Mouse (Mus musculus) lung, postnatal 0 days (tissue): ENCODE results near the gene Zfp385c. TPM values are rescaled to one million over a fixed set of nuclear protein-coding genes. Genes with fewer than 3 reads are reported as not detected.
"Not testable (repeated sequence)": the region's sequence is repeated elsewhere in the genome, so short reads cannot be mapped to it uniquely, and the experiment has no call there.

Source experiments
- ATAC-seq: fragments of 200-750 bp; cut with Nextera tagmentation; 2 replicates; pipeline ENCODE4 v1.8.0; 2017; ENCODE audit warnings: moderate library complexity
- DNase-seq: peaks from one replicate; pipeline ENCODE4 v3.0.0-alpha.2; 2016; ENCODE audit warnings: low spot score
- H3K27ac ChIP-seq: fragments of 300-500 bp; sonication (generic); 2 replicates; pipeline ENCODE4 v1.5.1; 2014; ENCODE audit warnings: antibody characterized with exemption, mild to moderate bottlenecking, low read length, mixed read lengths
- H3K27me3 ChIP-seq: fragments of 300-500 bp; sonication (generic); replicated peaks from 2 replicates; pipeline ENCODE4 v1.6.1; 2014; ENCODE audit warnings: low read length, mixed read lengths; ENCODE audit not compliant: insufficient read depth
- H3K36me3 ChIP-seq: fragments of 300-500 bp; sonication (generic); 2 replicates; pipeline ENCODE4 v1.6.1; 2014; ENCODE audit warnings: low read length, mixed read lengths; ENCODE audit not compliant: insufficient read depth
- H3K4me1 ChIP-seq: fragments of 300-500 bp; sonication (generic); 2 replicates; pipeline ENCODE4 v1.6.1; 2014; ENCODE audit warnings: antibody characterized with exemption, low read depth, low read length, mixed read lengths; ENCODE audit not compliant: insufficient read depth
- H3K4me2 ChIP-seq: fragments of 300-500 bp; sonication (generic); replicated peaks from 2 replicates; pipeline ENCODE4 v1.6.1; 2014; ENCODE audit warnings: low read depth, mild to moderate bottlenecking, low read length, moderate library complexity, mixed read lengths
- H3K4me3 ChIP-seq: fragments of 300-500 bp; sonication (generic); 2 replicates; pipeline ENCODE4 v1.5.1; 2014; ENCODE audit warnings: low read depth, low read length
- H3K9ac ChIP-seq: fragments of 300-500 bp; sonication (generic); replicated peaks from 2 replicates; pipeline ENCODE4 v1.6.1; 2014; ENCODE audit warnings: low read depth, mild to moderate bottlenecking
- H3K9me3 ChIP-seq: fragments of 300-500 bp; sonication (generic); 2 replicates; pipeline ENCODE4 v1.6.1; 2016; ENCODE audit warnings: low read length, mixed read lengths
- CTCF ChIP-seq: IDR thresholded peaks from 2 replicates; pipeline ENCODE4 v1.5.1; 2016; ENCODE audit warnings: antibody characterized with exemption, mild to moderate bottlenecking
- EP300 ChIP-seq: IDR thresholded peaks from 2 replicates; pipeline ENCODE4 v1.6.1; 2016; ENCODE audit warnings: antibody characterized with exemption, mild to moderate bottlenecking, control low read depth
- WGBS: fragments of 180-500 bp; shearing (Covaris S2); extraction: QIAGEN DNeasy Blood & Tissue Kit; methylation state at CpG from one replicate; pipeline ENCODE4 v1.1.7; 2014; 5-methylcytosine and 5-hydroxymethylcytosine counted together
- polyA plus RNA-seq: library from polyadenylated mRNA; unstranded; fragments of >200 nt; fragmentation: Nextera tagmentation; extraction: Ambion mirVana; gene quantifications from 2 replicates; pipeline ENCODE4 v1.2.1, GENCODE M21; 2015

The Zfp385c gene
- polyA plus RNA-seq, 1 experiment from 2014 or later = not detected

- Histone ChIP-seq H3K4me1 (no peaks in the 10 kb centered on the region), H3K9me3 (no peaks in the 10 kb centered on the region), H3K27ac (no peak overlapping the region), H3K9ac (no peak overlapping the region), H3K36me3 (peaks cover 61% of the 10 kb centered on the region), H3K4me3 (no peak overlapping the region), H3K4me2 (no peak overlapping the region), H3K27me3 (no peaks in the 10 kb centered on the region)
- no peak for ATAC-seq
- 92% methylated on average over 7 of the region's 7 CpGs for WGBS
- TF ChIP-seq EP300 (no peak), CTCF (no peak)
- DNase-seq = no peak
These were observed 107.7 kb downstream of the Zfp385c start for GRCm38 (mm10) chr11:100584561-100584961.

- WGBS = 79% methylated on average over 2 of the region's 2 CpGs
- H3K4me2 ChIP-seq = no peak overlapping the region
These were observed 109.4 kb downstream of the Zfp385c start for GRCm38 (mm10) chr11:100582836-100583235.

DNA sequence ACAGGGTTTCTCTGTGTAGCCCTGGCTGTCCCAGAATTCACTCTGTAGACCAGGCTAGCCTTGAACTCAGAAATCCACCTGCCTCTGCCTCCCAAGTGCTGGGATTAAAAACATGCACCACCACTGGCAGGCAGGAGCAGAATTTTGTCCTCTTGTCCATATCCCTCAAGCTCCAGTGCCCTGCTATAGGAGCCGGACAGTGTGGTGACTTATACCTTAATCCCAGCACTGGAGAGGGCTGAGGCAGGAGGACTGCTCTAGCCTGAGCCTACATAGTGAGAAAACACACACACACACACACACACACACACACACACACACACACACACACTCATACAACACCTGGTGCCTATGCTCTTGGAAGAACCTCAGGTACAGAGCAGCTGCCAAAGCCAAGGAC is 109.8 kb downstream of the Zfp385c start:
- H3K9me3 ChIP-seq, H3K9ac ChIP-seq, H3K4me3 ChIP-seq, H3K4me2 ChIP-seq, DNase-seq, H3K27me3 ChIP-seq, H3K4me1 ChIP-seq, H3K27ac ChIP-seq, ATAC-seq: not testable (repeated sequence)
- peaks cover 44% of the 10 kb centered on the region for H3K36me3 ChIP-seq
- WGBS = 89% methylated on average over 1 of the region's 1 CpGs

More at GRCm38 (mm10) chr11:100582836-100583235, 109.4 kb downstream of the Zfp385c start:
- Histone ChIP-seq H3K27me3 (no peaks in the 10 kb centered on the region), H3K36me3 (peaks cover 49% of the 10 kb centered on the region), H3K4me3 (no peak overlapping the region), H3K27ac (no peak overlapping the region), H3K4me1 (no peaks in the 10 kb centered on the region), H3K9me3 (no peaks in the 10 kb centered on the region), H3K9ac (no peak overlapping the region)
- no peak for TF ChIP-seq CTCF
- no peak for TF ChIP-seq EP300
- ATAC-seq (no peak), DNase-seq (no peak)

DNA sequence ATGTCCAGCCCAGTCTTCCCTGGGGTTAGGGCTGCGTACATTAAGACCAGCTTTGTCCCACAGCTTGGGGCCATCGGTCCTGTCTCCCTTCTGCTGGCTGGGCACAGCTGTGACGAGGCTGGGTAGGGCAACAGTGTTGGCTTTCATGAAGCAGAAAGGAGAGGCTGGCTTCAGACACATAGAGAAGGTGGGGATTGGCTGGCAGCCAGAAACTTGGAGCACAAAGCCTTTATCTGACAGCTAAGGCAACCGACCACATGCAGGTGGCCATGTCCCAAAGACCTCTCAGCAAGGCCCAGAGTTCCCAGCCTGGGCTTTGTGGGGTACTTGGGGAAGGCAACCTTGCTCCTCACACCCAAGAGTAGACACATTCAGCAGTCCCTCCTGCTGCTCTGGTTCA is 110.5 kb downstream of the Zfp385c start:
- no peak for DNase-seq
- Histone ChIP-seq H3K4me2 (no peak overlapping the region), H3K27ac (no peak overlapping the region), H3K9me3 (no peaks in the 10 kb centered on the region), H3K27me3 (no peaks in the 10 kb centered on the region), H3K4me1 (no peaks in the 10 kb centered on the region), H3K36me3 (peaks cover 39% of the 10 kb centered on the region), H3K9ac (no peak overlapping the region), H3K4me3 (no peak overlapping the region)
- TF ChIP-seq CTCF (no peak), EP300 (no peak)
- 56% methylated on average over 4 of the region's 4 CpGs for WGBS
- no peak for ATAC-seq

GRCm38 (mm10) chr11:100580275-100580674 is 112.0 kb downstream of the Zfp385c start:
- TF ChIP-seq EP300 (no peak), CTCF (no peak)
- Histone ChIP-seq H3K9ac (no peak overlapping the region), H3K9me3 (no peaks in the 10 kb centered on the region), H3K36me3 (peaks cover 25% of the 10 kb centered on the region), H3K4me1 (no peaks in the 10 kb centered on the region), H3K27ac (no peak overlapping the region), H3K4me2 (no peak overlapping the region), H3K27me3 (no peaks in the 10 kb centered on the region), H3K4me3 (no peak overlapping the region)
- ATAC-seq (no peak), DNase-seq (no peak)
- 87% methylated on average over 13 of the region's 13 CpGs for WGBS

GRCm38 (mm10) chr11:100579116-100579799 is 113.0 kb downstream of the Zfp385c start:
- Histone ChIP-seq H3K4me3 (no peak overlapping the region), H3K9me3 (no peaks in the 10 kb centered on the region), H3K36me3 (peaks cover 15% of the 10 kb centered on the region), H3K9ac (no peak overlapping the region), H3K4me1 (no peaks in the 10 kb centered on the region), H3K27me3 (no peaks in the 10 kb centered on the region), H3K27ac (no peak overlapping the region), H3K4me2 (no peak overlapping the region)
- TF ChIP-seq CTCF = no peak
- TF ChIP-seq EP300 = no peak
- DNase-seq = no peak
- 88% methylated on average over 9 of the region's 9 CpGs for WGBS
- ATAC-seq = no peak
